Mouse (Mus musculus): Measurements from ENCODE around the gene Sec14l3. TPM values are rescaled to one million over a fixed set of nuclear protein-coding genes. Genes with fewer than 3 reads are reported as not detected.

Sec14l3 gene
- total and polyA plus RNA-seq, 3 experiments: not detected

Other genes with a start within 250 kb of the Sec14l3 start
- 1 to 10 TPM; 2.2 to 3.7 TPM for gene Osbp2, start 200.9 kb upstream of the Sec14l3 start, total RNA-seq (2021)
- gene Osbp2, start 200.9 kb upstream of the Sec14l3 start, polyA plus RNA-seq (2012; rRNA removed): 1.9 and 2.2 TPM in 2 replicates
- gene 4921536K21Rik, start 169.7 kb upstream of the Sec14l3 start, total RNA-seq (2021): under 1 TPM; 0.55 to 0.93 TPM
- 0.08 and 0.32 TPM in 2 replicates for gene 4921536K21Rik, start 169.7 kb upstream of the Sec14l3 start, polyA plus RNA-seq (2012; rRNA removed)
- gene Dusp18, start 169.6 kb upstream of the Sec14l3 start, total RNA-seq (2021): 1 to 10 TPM; 3.9 to 9.4 TPM
- 2.7 and 3.9 TPM in 2 replicates for gene Dusp18, start 169.6 kb upstream of the Sec14l3 start, polyA plus RNA-seq (2012; rRNA removed)
- 10 to 100 TPM in 1 of 2 experiments, 1 to 10 TPM in 1; 3.1 to 13.5 TPM for gene Slc35e4, start 150.2 kb upstream of the Sec14l3 start, total RNA-seq (2021)
- gene Slc35e4, start 150.2 kb upstream of the Sec14l3 start, polyA plus RNA-seq (2012; rRNA removed): 13.9 and 19.3 TPM in 2 replicates
- gene Tcn2, start 132.7 kb upstream of the Sec14l3 start, total RNA-seq (2021): 100 to 1,000 TPM; 141 TPM
- 147 and 160 TPM in 2 replicates for gene Tcn2, start 132.7 kb upstream of the Sec14l3 start, polyA plus RNA-seq (2012; rRNA removed)
- gene Pes1, start 100.9 kb upstream of the Sec14l3 start, total RNA-seq (2021): 10 to 100 TPM; 62.1 to 73.2 TPM
- 29.7 and 38.6 TPM in 2 replicates for gene Pes1, start 100.9 kb upstream of the Sec14l3 start, polyA plus RNA-seq (2012; rRNA removed)
- not detected for gene 4930556J24Rik, start 88.1 kb upstream of the Sec14l3 start, total RNA-seq (2021)
- gene 4930556J24Rik, start 88.1 kb upstream of the Sec14l3 start, polyA plus RNA-seq (2012; rRNA removed): not detected in 2 replicates
- under 1 TPM in 1 of 2 experiments, not detected in 1; 0.21 TPM for gene Gal3st1, start 81.2 kb upstream of the Sec14l3 start, total RNA-seq (2021)
- gene Gal3st1, start 81.2 kb upstream of the Sec14l3 start, polyA plus RNA-seq (2012; rRNA removed): 0.63 and 0.79 TPM in 2 replicates
- gene Sec14l4, start 33.4 kb upstream of the Sec14l3 start, total RNA-seq (2021): 1 to 10 TPM; 3.2 to 7.2 TPM
- gene Sec14l4, start 33.4 kb upstream of the Sec14l3 start, polyA plus RNA-seq (2012; rRNA removed): 1.2 and 1.7 TPM in 2 replicates
- gene Mtfp1, start 30.6 kb downstream of the Sec14l3 start, total RNA-seq (2021): 10 to 100 TPM; 19.3 to 24.2 TPM
- gene Mtfp1, start 30.6 kb downstream of the Sec14l3 start, polyA plus RNA-seq (2012; rRNA removed): 40.4 and 43.8 TPM in 2 replicates
- 1 to 10 TPM; 1.8 to 2.2 TPM for gene Sec14l2, start 58.6 kb downstream of the Sec14l3 start, total RNA-seq (2021)
- gene Sec14l2, start 58.6 kb downstream of the Sec14l3 start, polyA plus RNA-seq (2012; rRNA removed): 0.59 and 0.71 TPM in 2 replicates
- 10 to 100 TPM; 21.7 to 25.0 TPM for gene Rnf215, start 70.4 kb downstream of the Sec14l3 start, total RNA-seq (2021)
- 34.6 and 40.2 TPM in 2 replicates for gene Rnf215, start 70.4 kb downstream of the Sec14l3 start, polyA plus RNA-seq (2012; rRNA removed)
- 10 to 100 TPM; 10.3 to 13.1 TPM for gene Ccdc157, start 95.5 kb downstream of the Sec14l3 start, total RNA-seq (2021)
- gene Ccdc157, start 95.5 kb downstream of the Sec14l3 start, polyA plus RNA-seq (2012; rRNA removed): 9.3 and 11.3 TPM in 2 replicates
- gene Sf3a1, start 95.5 kb downstream of the Sec14l3 start, total RNA-seq (2021): 10 to 100 TPM; 47.0 to 52.5 TPM
- 36.4 and 39.8 TPM in 2 replicates for gene Sf3a1, start 95.5 kb downstream of the Sec14l3 start, polyA plus RNA-seq (2012; rRNA removed)
- 10 to 100 TPM; 13.7 to 16.2 TPM for gene Tbc1d10a, start 121.9 kb downstream of the Sec14l3 start, total RNA-seq (2021)
- 35.3 and 38.3 TPM in 2 replicates for gene Tbc1d10a, start 121.9 kb downstream of the Sec14l3 start, polyA plus RNA-seq (2012; rRNA removed)
- 1 to 10 TPM; 3.5 to 4.1 TPM for gene Castor1, start 153.4 kb downstream of the Sec14l3 start, total RNA-seq (2021)
- 11.6 and 14.6 TPM in 2 replicates for gene Castor1, start 153.4 kb downstream of the Sec14l3 start, polyA plus RNA-seq (2012; rRNA removed)
- under 1 TPM in 1 of 2 experiments, not detected in 1; 0.45 TPM for gene Osm, start 171.6 kb downstream of the Sec14l3 start, total RNA-seq (2021)
- gene Osm, start 171.6 kb downstream of the Sec14l3 start, polyA plus RNA-seq (2012; rRNA removed): 0.13 and 0.17 TPM in 2 replicates
- gene Lif, start 192.7 kb downstream of the Sec14l3 start, total RNA-seq (2021): under 1 TPM; 0.06 to 0.24 TPM
- 0.43 and 1.0 TPM in 2 replicates for gene Lif, start 192.7 kb downstream of the Sec14l3 start, polyA plus RNA-seq (2012; rRNA removed)